Mouse (Mus musculus): ENCODE data around the gene Usp44. TPM values are rescaled to one million over a fixed set of nuclear protein-coding genes. Genes with fewer than 3 reads are reported as not detected.
"Not testable (repeated sequence)": the region's sequence is repeated elsewhere in the genome, so short reads cannot be mapped to it uniquely, and the experiment has no call there.

Usp44 gene
- total RNA-seq (2022), result not detected

DNA sequence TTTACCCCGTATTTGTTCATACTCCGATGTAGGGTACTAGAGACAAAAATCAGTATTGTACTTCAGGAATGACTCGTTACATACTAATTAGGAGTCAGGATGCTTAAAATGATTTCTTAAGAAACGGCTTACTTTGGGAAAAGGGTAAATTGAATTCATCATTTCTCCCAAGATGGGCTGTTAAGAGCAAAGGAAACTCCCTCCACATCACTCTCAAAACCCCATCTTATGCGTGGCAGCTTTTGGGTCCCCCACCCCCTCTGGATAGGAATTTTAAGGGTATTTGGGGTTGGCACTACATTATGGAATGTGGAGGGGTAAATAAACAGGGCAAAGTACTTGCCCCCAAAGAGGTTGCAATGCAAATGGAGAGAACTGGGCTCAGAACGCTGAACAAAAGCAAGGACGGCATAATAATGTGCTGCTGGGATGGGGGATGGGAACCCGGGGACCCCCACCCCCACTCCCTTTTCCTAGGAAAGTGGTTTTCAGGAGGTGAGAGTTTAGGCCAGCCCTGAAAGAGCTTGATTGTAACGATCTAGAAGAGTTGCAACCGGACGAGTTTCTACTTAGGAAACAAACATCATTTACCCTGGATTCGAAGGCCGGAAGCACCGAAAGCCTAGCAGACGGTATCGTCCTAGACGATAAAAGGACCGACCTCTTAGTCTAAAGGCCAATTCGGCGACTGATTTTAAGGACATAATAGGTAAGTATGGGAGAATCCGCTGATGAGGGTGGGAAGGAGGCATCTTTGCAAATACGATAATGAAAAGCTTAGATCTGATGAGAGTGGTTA lies at the start of gene Usp44:
Gene Usp44 (plus strand): TSS at position 625 of the 799 bp plus-strand sequence.
- DNase-seq (ENCODE audit: low spot score), result no peak

DNA sequence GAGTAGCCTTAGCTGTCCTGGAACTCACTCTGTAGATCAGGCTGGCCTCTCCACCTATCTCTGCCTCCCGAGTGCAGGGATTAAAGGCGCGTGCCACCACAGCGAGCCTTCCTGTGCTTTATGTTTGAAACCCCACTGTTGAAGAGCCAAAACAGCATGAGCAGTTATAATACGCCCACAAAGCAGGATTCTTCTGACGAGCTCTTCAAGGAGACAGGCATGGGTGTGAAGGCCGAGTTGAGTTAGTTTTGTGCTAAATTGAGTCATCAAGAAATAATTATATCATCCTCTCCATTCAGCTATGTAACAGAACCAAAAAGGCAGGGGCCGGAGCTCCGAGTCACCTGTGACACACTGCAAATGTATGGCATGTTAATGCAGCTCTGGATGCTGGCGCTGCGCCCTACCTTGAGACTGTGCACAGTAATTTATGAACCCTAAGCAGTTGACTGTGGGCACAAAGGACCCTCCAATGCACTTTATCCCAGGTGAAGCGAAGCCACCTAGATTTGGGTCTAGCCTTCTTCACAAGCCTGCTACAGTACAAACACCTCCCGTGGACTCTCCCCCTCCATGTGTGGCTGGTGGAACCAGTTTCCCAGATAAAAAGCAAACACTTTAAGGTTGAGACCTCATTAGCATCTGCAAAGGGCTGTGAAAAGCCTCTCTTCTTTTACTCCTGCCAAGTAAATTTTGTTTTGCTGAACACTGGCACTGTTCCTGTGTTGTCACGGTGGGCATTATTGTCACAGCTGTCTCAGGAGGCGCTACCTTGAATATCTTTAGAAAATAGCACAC lies 47.9 kb upstream of the Usp44 start:
- no peak for DNase-seq (ENCODE audit: low spot score)

DNA sequence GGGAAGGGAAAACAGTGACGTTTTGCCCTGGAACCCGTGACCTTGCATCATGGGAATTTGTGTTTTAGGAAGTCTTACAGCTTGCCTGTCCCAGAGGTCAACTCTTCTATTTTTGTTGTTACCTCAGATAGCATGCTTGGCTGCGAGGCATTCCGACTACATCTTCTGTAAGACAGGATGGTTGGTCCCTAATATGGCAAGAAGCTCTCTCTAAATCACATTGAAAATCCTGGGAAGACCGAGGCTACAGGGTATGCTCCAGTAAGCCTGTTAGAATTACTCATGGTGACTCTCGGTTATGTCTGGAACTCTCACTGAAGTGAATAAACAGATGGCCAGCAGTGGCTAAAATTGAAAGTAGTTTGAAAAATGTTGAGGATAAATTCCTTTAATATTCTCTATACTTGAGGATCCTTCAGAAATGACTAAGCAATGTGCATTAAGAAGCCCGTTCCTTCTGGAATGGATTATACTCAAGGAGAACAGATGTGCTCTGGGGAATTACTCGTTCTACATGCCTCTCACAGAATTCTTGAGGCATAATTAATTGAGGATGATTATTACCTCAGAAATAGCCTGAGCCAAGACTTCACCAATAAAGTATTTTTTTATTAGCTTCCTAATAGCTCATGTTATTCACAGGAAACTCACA lies 31.5 kb upstream of the Usp44 start:
- DNase-seq (ENCODE audit: low spot score), result peak; percentile 53

DNA sequence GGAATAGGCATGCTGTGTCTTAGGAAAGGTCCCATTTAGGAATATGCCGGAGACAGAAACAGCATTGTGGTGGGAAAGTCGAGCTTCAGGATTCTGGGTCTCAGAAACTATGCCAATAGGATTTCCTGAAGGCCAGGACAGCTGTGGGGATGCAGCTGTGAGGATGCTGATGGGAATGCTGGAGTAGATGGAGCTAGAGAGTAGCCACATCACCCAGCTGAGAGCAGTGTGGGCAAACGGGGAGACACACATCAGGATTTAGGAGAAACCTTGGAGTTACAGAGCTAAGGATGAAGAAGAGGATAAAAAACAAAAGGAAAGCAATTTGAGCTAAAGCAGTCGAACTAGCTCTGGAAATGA lies 31.0 kb upstream of the Usp44 start:
- no peak for DNase-seq (ENCODE audit: low spot score)

DNA sequence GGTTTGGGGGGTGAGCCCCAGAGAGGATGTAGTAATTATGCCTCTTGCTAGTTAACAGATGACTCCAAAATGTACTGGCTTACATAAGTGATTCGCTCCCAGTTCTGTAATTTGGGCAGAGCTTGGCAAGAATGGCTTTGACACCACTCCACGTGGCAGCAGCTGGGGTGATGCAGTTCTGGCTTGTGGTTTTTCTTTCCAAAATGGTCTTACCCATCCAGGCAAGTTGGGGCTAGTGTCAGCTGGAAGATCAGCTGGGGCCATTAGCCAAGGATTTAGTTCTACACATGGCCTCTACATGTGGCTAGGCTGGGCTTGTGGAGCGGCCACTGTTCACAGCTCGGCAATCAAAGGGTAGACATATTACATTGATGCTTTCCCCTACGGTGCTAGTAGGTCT lies 30.5 kb upstream of the Usp44 start:
- no peak for DNase-seq (ENCODE audit: low spot score)

DNA sequence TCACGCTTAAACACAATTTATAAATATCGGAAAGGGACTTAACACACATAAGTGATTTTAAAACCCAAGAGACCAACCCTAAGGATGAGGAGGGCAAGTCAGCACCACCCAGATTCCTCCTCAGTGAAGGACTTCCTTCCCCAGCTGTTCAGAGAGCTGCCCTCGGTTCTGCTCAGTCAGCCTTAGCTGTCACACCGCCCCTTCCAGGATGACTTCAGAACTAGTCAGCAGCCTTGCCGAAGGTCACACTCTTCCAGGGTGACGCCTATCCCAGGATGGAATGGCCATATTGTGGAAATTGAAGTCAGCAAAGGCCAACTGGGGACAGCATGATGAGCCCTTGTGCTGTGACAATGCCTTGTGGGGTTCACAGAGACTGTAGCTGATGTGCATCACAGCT lies 28.2 kb upstream of the Usp44 start:
- no peak for DNase-seq (ENCODE audit: low spot score)

DNA sequence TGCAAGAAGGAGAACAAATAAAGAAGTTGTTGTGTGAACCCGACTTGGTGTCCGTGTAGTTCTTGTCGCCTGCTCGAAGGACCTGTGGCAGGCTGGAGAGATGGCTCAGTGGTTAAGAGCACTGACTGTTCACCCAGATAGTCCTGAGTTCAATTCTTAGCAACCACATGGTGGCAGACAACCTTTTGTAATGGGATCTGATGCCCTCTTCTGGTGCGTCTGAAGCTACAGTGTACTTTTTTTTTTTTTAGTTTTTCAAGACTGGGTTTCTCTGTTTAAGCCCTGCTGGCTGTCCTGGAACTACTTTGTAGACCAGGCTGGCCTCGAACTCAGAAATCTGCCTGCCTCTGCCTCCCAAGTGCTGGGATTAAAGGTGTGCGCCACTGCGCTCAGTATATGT lies 21.9 kb upstream of the Usp44 start:
- not testable (repeated sequence) for DNase-seq (ENCODE audit: low spot score)

DNA sequence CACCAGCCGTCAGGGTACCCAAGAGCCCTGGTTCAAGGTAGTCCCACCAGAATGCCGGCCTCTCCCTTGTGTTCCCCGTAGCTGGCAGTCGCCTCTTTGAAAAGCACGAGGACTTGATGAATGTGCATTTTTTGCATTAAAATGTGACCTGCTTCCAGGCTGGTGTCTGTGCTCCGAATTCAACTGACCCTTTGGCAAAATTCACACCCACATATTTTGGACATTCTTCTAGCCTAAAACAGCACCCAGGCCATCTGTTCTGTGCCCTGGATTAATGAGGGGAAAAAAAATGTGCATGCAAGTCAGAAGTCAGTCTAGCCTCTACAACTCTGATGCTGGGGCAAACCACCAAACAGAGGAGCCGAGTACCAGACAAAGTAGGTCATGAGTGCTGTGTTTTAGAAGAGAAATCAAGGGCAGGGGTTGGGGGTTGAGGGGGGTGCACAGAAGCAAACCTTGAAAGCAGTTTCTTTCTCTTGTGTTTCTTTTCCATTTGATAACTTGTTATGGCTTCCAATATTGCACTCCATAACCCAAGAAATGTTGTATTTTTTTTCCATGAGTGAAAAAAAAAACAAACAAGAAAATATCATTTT lies 20.7 kb upstream of the Usp44 start:
- DNase-seq (ENCODE audit: low spot score), result no peak

DNA sequence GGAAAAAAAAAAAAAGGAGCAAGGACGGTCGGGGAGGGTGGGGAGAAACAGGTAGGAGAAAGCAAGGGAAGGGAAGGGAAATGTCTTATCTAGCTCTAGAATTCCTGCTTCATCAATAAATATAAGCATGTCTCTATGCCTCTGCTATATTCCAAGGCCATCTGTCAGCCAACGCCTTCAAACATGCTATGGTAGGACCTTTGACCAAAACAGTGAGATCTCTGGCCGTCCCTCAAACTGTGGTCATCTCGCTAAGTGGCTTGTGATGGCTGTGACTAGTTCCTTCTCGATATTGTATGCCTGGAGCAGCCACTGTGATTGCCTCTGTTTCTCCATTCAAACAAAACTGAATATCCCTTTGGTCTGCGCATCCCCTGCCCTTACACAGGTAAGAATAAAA lies 19.3 kb upstream of the Usp44 start:
- no peak for DNase-seq (ENCODE audit: low spot score)

DNA sequence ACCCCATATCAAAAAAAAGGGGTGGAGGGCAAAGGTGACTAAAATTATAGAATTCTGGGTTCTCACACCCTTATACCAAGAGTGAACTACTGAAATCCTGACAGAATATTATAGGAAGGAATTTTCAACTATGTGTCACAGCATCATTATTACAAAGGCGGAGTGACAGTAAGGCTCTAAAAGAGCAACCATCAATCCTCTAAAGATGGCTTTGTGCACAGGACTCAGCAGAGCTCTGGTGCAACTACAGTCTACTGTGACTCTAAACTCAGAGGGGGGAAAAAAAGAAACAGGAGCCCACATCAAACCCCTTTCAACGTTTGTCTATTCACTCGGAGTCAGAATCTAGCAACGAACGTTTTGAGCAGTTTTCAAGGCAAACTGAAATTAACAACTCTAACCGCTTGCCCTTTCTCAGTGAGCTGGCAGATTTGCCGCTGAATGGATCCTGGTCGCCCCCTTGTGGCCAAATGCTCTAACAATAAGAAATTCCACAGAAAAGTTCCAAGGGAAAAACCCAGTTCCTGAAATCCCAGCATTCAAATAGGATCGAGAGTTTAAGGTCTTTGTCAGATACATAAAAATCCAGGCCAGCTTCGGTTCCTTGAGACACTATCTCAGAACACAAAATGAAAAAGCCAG lies 18.5 kb upstream of the Usp44 start:
- peak; percentile 81 for DNase-seq (ENCODE audit: low spot score)

DNA sequence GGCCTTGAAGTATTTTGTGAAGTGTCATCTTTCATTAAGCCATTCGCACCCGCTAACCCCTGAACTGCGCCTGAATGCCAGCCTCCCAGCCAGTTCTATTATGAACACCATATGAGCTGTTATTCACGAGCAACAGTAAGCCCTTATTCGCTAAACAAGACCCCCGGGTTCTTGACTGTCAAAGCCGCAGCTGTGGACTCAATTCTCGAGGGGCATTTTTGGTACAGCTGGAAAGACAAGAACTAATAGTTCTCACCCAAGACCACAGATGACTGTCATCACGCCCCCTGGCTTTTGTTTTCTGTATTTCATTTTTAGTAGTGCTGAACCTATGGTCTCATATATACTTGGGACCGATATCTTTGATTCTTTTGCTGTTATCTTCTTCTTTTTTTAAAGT lies 17.6 kb upstream of the Usp44 start:
- DNase-seq (ENCODE audit: low spot score), result no peak

DNA sequence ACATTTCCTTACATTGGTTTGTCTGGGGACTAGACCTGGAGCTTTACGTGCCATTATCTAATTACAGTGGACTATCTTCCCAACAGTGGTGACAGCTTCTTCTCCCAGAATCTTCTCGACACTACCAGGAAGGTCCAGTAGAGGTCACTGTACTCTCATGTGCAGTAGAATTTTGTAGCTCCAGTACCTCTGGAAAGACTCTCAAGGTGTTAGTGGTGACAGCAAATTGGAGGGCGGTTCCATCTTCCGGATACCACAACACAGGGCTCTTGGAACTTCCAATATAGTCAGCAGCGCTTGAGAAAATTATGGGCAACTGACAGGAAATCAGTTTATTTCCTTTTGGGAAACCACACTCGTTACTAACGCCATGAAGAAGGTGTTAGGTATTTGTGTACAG lies 12.7 kb upstream of the Usp44 start:
- DNase-seq (ENCODE audit: low spot score), result peak; percentile 58

DNA sequence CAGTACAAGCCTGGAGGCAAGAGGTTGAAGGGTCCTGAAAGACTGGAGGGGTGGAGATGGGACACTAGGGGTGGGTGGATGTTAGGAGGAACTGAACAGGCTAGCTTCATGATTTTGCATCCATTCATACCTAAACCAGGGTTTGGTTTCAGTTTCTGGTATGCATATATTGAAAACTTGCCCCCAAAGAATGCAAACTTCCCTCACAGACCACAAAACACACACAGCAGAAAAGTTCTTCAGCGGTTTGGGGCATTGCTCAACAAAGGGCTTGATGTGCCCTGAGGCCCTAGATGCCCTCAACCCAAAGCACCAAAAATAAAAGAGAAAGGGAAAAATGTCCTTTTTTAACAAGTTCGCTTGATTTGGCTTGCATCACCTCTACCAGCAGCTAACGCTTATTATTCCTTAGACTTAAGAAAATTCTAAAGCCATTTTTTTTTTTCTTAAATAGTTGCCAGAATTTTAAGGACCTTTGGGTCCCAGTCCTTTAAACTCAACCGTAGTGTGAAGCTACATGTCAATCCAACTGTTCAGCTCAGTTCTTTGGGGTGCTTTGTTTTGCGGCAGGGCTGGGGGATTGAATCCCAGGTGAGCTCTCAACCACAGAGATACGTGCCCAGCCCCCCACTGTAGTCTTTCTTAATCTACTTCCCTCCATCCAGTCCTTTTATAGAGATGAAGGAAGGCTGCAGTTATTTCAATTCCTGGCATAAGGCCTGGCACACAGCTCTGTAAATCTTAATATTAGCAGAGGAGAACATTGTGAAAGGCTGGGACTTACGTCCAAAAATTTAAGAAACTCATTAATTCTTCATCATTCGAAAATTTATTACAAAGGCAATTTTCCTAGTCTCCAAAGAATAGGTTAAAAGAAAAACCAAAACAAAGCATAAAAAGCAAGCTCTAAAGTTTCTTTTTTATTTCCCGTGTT lies 1.2 kb upstream of the Usp44 start:
- no peak for DNase-seq (ENCODE audit: low spot score)

DNA sequence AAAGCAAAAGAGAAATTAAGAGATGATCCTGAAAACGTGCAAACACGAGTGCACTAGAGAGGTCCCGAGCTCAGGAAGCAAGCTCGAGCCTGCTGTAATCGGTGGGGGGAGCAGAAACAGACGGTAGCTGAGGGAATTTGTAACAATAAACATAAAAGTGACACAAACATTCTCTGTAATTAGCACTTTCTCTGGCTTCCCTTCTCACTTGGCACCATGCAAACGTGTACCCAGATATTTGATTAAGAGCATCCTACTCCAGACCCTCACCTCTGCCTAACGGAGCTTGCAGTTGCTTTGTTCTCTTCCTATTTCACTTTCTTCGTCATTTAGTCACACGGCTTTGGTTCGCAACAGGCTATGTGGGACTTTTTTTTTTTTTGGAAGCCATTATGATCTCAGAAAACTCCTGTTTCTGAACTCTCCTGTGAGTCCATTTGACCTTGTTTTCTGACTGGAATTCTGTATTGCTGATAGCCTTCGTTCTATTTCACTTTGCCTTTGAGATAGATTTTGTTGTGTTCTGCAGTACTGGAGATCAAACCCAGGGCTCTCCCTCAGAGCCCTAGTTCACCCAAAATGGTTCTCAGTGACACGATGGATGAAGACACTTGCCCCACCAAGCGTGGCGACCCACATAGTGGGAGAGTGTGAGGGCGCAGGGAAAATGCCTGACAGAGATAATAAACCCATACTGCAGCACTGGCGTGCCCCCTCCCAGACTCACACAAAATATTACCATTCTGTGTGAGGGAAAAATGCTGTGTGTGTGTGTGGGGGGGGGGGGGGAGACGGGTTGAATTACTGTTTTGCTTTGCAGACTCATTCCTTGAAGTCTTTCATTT lies 597 bp downstream of the Usp44 start:
- no peak for DNase-seq (ENCODE audit: low spot score)

DNA sequence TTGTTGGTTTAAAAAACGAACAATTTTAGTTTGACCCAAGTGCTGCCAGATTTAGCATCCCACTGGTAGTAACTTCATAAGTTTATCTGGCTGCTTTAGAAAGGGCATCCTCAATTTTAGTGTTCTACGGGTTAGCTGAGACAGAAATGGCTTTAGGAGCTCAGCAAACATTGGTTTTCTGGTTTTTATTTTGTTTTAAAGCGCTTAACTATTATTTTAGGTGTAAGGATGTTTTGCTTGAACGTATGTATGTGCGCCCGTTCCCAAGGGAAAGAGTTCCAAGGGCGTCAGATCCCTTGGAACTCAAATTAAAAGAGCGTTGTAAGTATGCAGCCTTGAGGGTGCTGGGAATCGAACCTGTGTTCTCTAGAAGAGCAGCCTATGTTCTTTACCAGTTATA lies 1.5 kb downstream of the Usp44 start:
- no peak for DNase-seq (ENCODE audit: low spot score)

DNA sequence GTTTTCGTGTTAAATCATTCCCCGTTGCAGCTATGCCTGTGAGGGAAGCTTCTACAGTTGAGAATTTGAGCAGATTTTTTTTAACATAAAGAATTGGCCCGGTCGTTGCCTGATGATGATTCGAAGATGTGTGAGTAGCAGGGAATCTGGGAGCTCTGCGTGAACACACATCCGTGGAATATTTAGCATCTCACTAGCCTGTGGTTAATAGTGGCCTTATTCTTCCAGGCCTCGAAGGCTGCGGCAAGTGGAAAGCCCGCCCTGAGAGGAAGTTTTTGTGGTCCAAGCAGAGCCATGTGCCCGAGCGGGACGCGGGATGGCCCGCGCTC lies 2.0 kb downstream of the Usp44 start:
- DNase-seq (ENCODE audit: low spot score), result no peak

DNA sequence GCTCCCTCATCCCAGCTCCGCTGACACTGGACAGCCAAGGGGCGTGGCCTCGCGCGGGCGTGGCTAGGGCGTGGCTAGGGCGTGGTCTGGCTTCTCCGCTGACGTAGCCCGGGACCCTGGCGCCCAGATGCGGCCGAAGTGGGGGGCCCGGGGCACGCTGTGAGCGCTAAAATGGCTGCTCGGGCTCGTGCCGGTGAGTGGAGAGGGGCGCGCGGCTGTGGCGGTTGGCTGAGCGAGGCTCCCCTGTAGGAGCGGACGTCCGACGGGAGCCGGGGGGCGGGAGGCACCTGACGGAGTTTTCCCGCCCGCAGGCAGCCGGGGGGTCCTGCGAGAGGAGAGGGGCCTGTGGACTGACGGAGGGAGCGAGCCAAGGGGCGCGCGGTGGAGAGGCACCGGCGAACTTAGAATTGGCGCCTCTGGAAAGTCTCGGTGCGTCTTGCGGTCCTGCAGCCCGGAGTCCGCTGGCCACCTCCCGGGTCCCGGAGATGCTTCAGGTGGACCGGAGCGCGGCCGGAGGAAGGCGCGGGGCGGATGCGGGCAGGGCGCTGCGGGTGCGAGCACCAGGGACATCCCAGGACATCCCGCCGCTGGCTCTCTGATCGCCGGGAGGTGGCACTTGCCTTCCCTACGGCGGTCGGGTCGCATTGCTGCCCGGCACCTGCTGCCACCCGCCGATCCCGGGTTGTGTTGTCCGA lies 2.5 kb downstream of the Usp44 start:
- DNase-seq (ENCODE audit: low spot score), result no peak

DNA sequence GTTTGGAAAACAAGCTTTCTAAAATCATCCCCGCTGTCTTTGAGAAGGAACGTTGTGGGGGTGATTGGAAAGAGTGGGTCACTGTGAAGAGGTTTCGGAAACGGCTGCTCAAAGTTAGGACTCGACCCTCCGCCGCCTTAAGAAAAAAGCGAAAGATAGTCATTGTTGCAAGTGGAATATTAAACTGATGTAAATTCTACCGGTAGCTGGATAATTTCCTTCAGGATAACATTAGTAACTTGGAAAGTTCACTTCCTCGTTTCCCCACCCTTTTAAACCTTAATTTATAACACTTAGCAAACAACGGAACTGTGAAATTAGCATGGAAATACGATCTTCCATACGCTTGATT lies 3.0 kb downstream of the Usp44 start:
- no peak for DNase-seq (ENCODE audit: low spot score)

DNA sequence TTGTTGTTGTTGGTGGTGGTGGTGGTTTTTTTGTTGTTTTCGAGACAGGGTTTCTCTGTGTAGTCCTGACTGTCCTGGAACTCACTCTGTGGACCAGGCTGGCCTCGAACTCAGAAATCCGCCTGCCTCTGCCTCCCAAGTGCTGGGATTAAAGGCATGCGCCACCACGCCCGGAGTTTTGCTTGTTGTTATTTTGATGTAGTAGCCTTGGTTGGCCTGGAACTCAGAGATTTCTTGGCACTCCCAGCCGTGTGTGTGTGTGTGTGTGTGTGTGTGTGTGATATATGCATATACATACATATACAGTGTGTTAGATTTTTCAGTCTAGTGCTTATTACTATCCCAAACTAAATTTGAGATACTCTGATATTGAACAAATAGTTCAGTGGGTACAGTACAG lies 3.8 kb downstream of the Usp44 start:
- not testable (repeated sequence) for DNase-seq (ENCODE audit: low spot score)

Data from heart, adult 8-10 months (tissue).